Mouse (Mus musculus) hindbrain, embryonic 14.5 days (tissue): ENCODE measurements at regions not wholly inside any gene's neighbourhood (a gene's known extent, or its start where the extent isn't known, plus 50 kb on each side); places are given as distances from the start of the nearest gene placed in this dataset.

ENCODE experiments used
- ATAC-seq: fragments of 200-750 bp; cut with Nextera tagmentation; 2 replicates; pipeline ENCODE4 v1.8.0; 2017; ENCODE audit warnings: moderate number of reproducible peaks, mild to moderate bottlenecking, moderate TSS enrichment, moderate library complexity; ENCODE audit not compliant: low FRiP score
- DNase-seq: peaks from one replicate; pipeline ENCODE4 v3.0.0-alpha.2; 2015; ENCODE audit warnings: low spot score
- H3K27ac ChIP-seq: fragments of 300-500 bp; sonication (generic); 2 replicates; pipeline ENCODE4 v1.5.1; 2014; ENCODE audit warnings: mild to moderate bottlenecking, moderate library complexity
- H3K27me3 ChIP-seq: fragments of 300-500 bp; sonication (generic); 2 replicates; pipeline ENCODE4 v1.6.1; 2014; ENCODE audit warnings: mild to moderate bottlenecking, low read length, mixed read lengths; ENCODE audit not compliant: control insufficient read depth, insufficient read depth
- H3K36me3 ChIP-seq: fragments of 300-500 bp; sonication (generic); replicated peaks from 2 replicates; pipeline ENCODE4 v1.6.1; 2014; ENCODE audit not compliant: control insufficient read depth, insufficient read depth
- H3K4me1 ChIP-seq: fragments of 300-500 bp; sonication (generic); replicated peaks from 2 replicates; pipeline ENCODE4 v1.6.1; 2014; ENCODE audit warnings: antibody characterized with exemption, low read length, mixed read lengths; ENCODE audit not compliant: control insufficient read depth, insufficient read depth
- H3K4me2 ChIP-seq: fragments of 300-500 bp; sonication (generic); replicated peaks from 2 replicates; pipeline ENCODE4 v1.6.1; 2014; ENCODE audit warnings: mild to moderate bottlenecking, moderate library complexity
- H3K4me3 ChIP-seq: fragments of 300-500 bp; sonication (generic); replicated peaks from 2 replicates; pipeline ENCODE4 v1.5.1; 2014; ENCODE audit warnings: mild to moderate bottlenecking, low read length
- H3K9ac ChIP-seq: fragments of 300-500 bp; sonication (generic); 2 replicates; pipeline ENCODE4 v1.6.1; 2014
- H3K9me3 ChIP-seq: fragments of 300-500 bp; sonication (generic); 2 replicates; pipeline ENCODE4 v1.6.1; 2016; ENCODE audit warnings: low read length; ENCODE audit not compliant: control insufficient read depth
- WGBS: fragments of 180-500 bp; shearing (Covaris S2); extraction: QIAGEN DNeasy Blood & Tissue Kit; methylation state at CpG from one replicate; pipeline ENCODE4 v1.1.7; 2014; 5-methylcytosine and 5-hydroxymethylcytosine counted together

DNA sequence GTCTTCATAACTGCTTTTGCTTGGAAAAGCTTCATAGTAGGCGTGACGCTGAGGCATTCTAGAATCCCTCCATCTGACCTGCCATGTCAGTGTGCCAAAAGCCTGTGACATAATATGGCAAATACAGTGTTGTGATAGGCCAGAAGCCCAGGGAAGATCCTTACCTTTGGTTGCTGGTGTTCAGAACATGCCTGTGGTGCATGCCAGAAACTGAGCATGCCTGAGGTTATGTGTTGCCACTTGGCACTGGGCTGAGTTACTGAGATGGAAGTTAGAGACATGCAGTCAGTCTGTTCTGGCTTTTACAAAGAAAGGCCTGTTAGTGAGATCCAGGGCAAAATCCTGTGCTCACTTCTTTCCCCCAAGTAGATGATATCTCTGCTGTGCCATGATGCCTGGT lies 412.7 kb upstream of the Gm11042 start:
- Histone ChIP-seq H3K4me3 (no peak overlapping the region), H3K4me1 (no peaks in the 10 kb centered on the region), H3K9ac (no peak overlapping the region), H3K4me2 (no peak overlapping the region), H3K9me3 (0 out of 2 replicates have a peak, but pooled peaks cover 7% of the 10 kb centered on the region), H3K27me3 (no peaks in the 10 kb centered on the region), H3K36me3 (no peaks in the 10 kb centered on the region), H3K27ac (no peak overlapping the region)
- DNase-seq (no peak), ATAC-seq (no peak)
- 93% methylated on average over 2 of the region's 2 CpGs for WGBS

DNA sequence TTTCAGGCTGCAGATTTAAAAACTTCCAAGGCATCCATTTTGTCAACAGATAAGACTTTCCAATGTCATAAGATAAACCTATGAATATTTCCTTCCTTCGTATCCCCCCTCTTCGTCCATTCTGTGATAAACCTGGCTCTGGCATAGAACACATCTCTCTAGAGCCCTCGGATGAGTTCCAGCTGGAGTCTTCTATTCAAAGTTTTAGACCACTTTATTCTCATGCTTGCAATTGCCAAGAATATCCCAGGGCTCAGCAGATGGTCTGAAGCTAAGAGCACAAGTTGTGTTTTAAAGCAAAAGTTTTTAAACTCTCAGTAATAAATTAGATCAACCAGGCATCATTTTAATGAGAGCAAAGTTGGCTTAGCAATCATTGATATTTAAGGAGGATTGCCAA lies 363.0 kb upstream of the Gm11042 start:
- no peak for ATAC-seq
- Histone ChIP-seq H3K36me3 (no peaks in the 10 kb centered on the region), H3K4me3 (no peak overlapping the region), H3K9me3 (no peaks in the 10 kb centered on the region), H3K27me3 (no peaks in the 10 kb centered on the region), H3K27ac (no peak overlapping the region), H3K4me1 (no peaks in the 10 kb centered on the region), H3K4me2 (no peak overlapping the region), H3K9ac (no peak overlapping the region)
- DNase-seq, result no peak
- 92% methylated on average over 3 of the region's 3 CpGs for WGBS

GRCm38 (mm10) chr12:74677835-74678234 lies 361.6 kb upstream of the Gm11042 start:
- Histone ChIP-seq H3K27ac (no peak overlapping the region), H3K4me2 (no peak overlapping the region), H3K4me1 (no peaks in the 10 kb centered on the region), H3K36me3 (no peaks in the 10 kb centered on the region), H3K4me3 (no peak overlapping the region), H3K9me3 (no peaks in the 10 kb centered on the region), H3K27me3 (no peaks in the 10 kb centered on the region), H3K9ac (no peak overlapping the region)
- ATAC-seq (no peak), DNase-seq (no peak)
- WGBS, result 90% methylated on average over 2 of the region's 2 CpGs

DNA sequence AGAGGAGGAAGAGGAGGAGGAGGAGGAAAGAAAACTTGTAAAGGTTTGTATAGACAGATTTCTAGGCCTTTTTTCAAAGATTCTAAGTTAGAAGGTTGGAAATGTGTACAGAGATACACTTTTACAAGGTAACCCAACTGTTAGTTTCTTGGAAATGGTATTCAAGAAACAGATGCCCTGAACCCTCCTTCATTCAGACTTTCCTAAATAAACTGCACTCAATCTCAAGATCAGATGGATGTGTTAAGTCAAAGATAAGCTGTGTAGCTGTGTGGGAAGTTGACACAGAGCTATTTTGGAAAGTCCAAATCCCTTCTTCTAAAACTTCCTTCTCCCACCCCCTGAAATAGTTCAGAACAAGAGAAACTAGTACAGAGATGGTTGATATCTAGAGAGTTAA lies 342.2 kb upstream of the Gm11042 start:
- H3K9me3 ChIP-seq, result no peaks in the 10 kb centered on the region
- H3K27ac ChIP-seq, result no peak overlapping the region
- no peak overlapping the region for H3K4me2 ChIP-seq
- H3K9ac ChIP-seq, result no peak overlapping the region
- no peaks in the 10 kb centered on the region for H3K4me1 ChIP-seq
- H3K27me3 ChIP-seq, result no peaks in the 10 kb centered on the region
- no peak overlapping the region for H3K4me3 ChIP-seq
- no peak for ATAC-seq
- DNase-seq, result no peak
- H3K36me3 ChIP-seq, result no peaks in the 10 kb centered on the region

DNA sequence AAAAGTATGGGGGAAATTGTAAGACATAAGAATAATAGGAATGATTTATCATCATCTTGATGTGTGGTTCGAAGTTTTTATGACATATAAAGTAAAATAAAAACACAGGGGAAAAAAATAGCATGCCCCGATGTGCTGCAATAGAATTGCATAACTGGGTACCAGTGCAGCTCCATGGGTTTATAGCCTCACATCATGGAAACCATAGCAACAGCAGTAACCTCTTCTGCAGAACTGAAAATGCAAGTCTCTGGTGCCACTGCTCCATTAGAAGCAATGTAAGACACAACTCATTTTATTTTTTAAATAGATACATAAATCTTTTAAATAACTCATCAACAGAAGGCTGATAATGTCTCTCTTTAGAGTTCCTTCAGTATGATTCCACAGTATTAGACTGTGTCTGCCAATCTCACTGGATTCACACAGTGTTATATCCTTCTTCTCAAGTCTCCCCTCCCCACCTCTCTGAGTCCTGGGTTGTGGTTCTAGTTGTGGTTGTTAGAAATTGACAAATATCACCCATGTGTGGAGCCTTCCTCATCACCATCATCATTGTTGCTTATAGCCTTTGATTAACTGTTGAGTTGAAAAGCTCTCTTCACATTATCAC lies 340.9 kb upstream of the Gm11042 start:
- Histone ChIP-seq H3K27me3 (no peaks in the 10 kb centered on the region), H3K4me2 (no peak overlapping the region), H3K9me3 (no peaks in the 10 kb centered on the region), H3K4me3 (no peak overlapping the region), H3K9ac (no peak overlapping the region), H3K36me3 (no peaks in the 10 kb centered on the region), H3K27ac (no peak overlapping the region), H3K4me1 (no peaks in the 10 kb centered on the region)
- WGBS, result 62% methylated on average over 2 of the region's 2 CpGs
- no peak for ATAC-seq
- DNase-seq, result no peak

DNA sequence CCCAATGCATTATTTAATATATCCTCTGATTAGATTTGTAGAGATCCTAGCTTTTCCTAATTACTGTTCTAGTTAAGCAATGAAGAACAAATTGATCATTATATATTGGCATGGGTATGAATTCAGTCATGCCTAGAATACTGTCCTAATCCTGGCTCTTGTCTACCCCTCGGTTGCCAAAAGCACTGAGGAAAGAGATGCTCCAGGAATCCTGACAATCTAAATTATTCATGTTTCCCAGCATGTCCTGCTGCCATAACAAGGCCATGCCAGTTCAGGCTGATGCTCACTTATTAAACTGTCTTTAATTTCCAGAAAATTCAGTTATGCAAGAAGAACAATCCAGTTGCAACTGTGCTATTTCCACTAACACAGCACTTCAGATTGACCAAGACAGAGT lies 335.1 kb upstream of the Gm11042 start:
- H3K27me3 ChIP-seq, result no peaks in the 10 kb centered on the region
- H3K9ac ChIP-seq, result no peak overlapping the region
- H3K4me1 ChIP-seq, result no peaks in the 10 kb centered on the region
- WGBS, result 76% methylated on average over 1 of the region's 1 CpGs
- H3K4me3 ChIP-seq, result no peak overlapping the region
- ATAC-seq (no peak), DNase-seq (no peak)
- H3K27ac ChIP-seq, result no peak overlapping the region
- H3K36me3 ChIP-seq, result no peaks in the 10 kb centered on the region
- H3K4me2 ChIP-seq, result no peak overlapping the region
- no peaks in the 10 kb centered on the region for H3K9me3 ChIP-seq

DNA sequence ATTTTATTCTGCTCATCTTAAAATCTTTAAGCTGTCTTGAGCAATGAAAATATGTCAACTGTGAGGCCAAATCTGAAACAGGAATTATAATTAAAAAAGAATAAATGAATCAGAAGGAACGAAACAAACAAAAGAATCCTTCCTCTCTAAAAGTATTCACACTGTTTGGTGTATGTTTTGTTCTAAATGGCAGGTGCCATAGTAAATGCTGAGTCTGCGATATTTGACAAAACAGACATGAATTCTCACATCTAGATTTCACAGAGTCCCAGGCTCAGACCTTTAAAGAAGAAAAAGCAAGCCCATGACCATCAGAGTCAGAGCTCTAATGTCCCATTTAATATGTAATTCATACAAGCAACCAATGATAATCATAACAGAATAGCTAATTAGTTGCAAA lies 316.6 kb upstream of the Gm11042 start:
- Histone ChIP-seq H3K27me3 (no peaks in the 10 kb centered on the region), H3K9ac (no peak overlapping the region), H3K4me1 (no peaks in the 10 kb centered on the region), H3K9me3 (no peaks in the 10 kb centered on the region), H3K4me3 (no peak overlapping the region), H3K4me2 (no peak overlapping the region), H3K36me3 (no peaks in the 10 kb centered on the region), H3K27ac (no peak overlapping the region)
- WGBS, result 90% methylated on average over 2 of the region's 2 CpGs
- ATAC-seq, result no peak
- DNase-seq, result no peak

DNA sequence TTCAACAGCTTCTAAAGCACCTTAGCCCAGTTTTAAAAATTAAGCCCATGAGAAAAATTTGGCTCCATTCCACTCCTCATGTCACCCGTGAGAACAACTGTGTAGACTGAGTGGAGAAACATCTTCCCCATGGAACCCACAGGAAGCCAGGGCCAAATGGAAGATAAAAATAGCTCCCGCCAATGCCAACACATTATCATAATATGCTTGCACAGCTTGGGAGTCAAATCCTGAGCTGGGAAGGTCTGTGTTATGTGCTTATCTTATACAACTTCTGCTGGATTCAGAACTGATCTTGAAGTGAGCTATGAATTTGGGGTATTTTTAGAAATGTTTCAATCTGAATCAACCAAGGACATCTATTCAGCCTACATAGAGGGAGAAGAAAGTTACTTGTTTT lies 279.0 kb upstream of the Gm11042 start:
- ATAC-seq (no peak), DNase-seq (no peak)
- 88% methylated on average over 2 of the region's 2 CpGs for WGBS

DNA sequence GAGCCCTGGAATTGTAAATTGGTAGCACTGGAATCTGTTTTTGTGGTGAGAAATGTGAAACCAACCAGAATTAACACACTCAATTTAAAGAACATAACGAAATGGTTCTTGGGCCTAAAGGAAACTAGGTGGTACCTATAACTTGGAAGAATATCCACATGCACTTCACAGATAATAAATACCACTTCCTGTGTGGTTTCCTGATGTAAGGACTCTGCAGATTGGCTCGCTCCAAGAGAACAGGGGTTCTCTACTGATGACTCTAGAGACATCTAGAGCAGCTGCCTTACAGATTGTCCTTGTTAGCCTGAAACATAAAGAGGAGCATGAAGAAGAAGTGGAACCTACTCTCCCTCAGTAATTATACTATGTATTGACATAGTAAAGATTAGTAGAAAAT lies 238.4 kb upstream of the Gm11042 start:
- Histone ChIP-seq H3K4me2 (no peak overlapping the region), H3K36me3 (no peaks in the 10 kb centered on the region), H3K9me3 (no peaks in the 10 kb centered on the region), H3K4me3 (no peak overlapping the region), H3K4me1 (no peaks in the 10 kb centered on the region), H3K27ac (no peak overlapping the region), H3K27me3 (no peaks in the 10 kb centered on the region), H3K9ac (no peak overlapping the region)
- DNase-seq, result no peak
- ATAC-seq, result no peak
- WGBS, result 82% methylated on average over 2 of the region's 2 CpGs

More for the DNA sequence above, 279.0 kb upstream of the Gm11042 start:
- Histone ChIP-seq H3K9ac (no peak overlapping the region), H3K36me3 (no peaks in the 10 kb centered on the region), H3K4me3 (no peak overlapping the region), H3K27me3 (no peaks in the 10 kb centered on the region), H3K27ac (no peak overlapping the region), H3K9me3 (no peaks in the 10 kb centered on the region), H3K4me2 (no peak overlapping the region), H3K4me1 (no peaks in the 10 kb centered on the region)

DNA sequence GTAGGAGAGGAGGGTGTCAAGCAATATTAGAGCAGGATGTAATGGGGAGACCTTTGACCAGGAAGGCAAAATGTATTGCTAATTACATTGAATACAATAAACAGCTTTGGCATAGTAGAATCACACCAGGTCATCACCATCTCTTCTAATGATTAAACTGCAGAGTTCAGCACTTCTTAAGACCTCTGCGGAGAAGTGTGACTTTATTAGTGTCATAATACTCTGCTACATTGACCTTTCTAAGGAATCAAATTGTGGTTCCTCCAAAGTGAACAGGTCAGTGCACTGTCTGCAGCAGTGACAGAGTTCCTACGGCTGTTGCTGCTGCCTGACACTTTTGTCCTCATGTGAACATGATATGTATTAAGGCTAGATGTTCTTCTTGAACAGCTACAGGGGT lies 228.0 kb upstream of the Gm11042 start:
- Histone ChIP-seq H3K9me3 (no peaks in the 10 kb centered on the region), H3K4me2 (no peak overlapping the region), H3K9ac (no peak overlapping the region), H3K4me3 (no peak overlapping the region), H3K4me1 (no peaks in the 10 kb centered on the region), H3K36me3 (no peaks in the 10 kb centered on the region), H3K27ac (no peak overlapping the region), H3K27me3 (no peaks in the 10 kb centered on the region)
- DNase-seq (no peak), ATAC-seq (no peak)
- WGBS, result 79% methylated on average over 2 of the region's 2 CpGs
